Mouse (Mus musculus) limb, embryonic 13.5 days (tissue): Measurements from ENCODE around the gene Akt2. TPM values are rescaled to one million over a fixed set of nuclear protein-coding genes. Genes with fewer than 3 reads are reported as not detected.
A peak's percentile ranks its signal among the peaks of the same experiment; 100 is the strongest.

ENCODE experiments used
- ATAC-seq: fragments of 200-750 bp; cut with Nextera tagmentation; 2 replicates; pipeline ENCODE4 v1.8.0; 2017; ENCODE audit warnings: low read depth, moderate number of reproducible peaks, moderate TSS enrichment; ENCODE audit not compliant: low FRiP score
- H3K27ac ChIP-seq: fragments of 300-500 bp; sonication (generic); 2 replicates; pipeline ENCODE4 v1.5.1; 2015; ENCODE audit warnings: inconsistent platforms, mild to moderate bottlenecking, moderate library complexity
- H3K27me3 ChIP-seq: fragments of 300-500 bp; sonication (generic); 2 replicates; pipeline ENCODE4 v1.6.1; 2015; ENCODE audit warnings: mild to moderate bottlenecking, inconsistent platforms
- H3K36me3 ChIP-seq: fragments of 300-500 bp; sonication (generic); 2 replicates; pipeline ENCODE4 v1.6.1; 2015; ENCODE audit warnings: inconsistent platforms, mild to moderate bottlenecking, moderate library complexity
- H3K4me1 ChIP-seq: fragments of 300-500 bp; sonication (generic); 2 replicates; pipeline ENCODE4 v1.6.1; 2015; ENCODE audit warnings: inconsistent platforms
- H3K4me2 ChIP-seq: fragments of 300-500 bp; sonication (generic); replicated peaks from 2 replicates; pipeline ENCODE4 v1.6.1; 2015; ENCODE audit warnings: inconsistent platforms, mild to moderate bottlenecking, moderate library complexity
- H3K4me3 ChIP-seq: fragments of 300-500 bp; sonication (generic); 2 replicates; pipeline ENCODE4 v1.5.1; 2015; ENCODE audit warnings: moderate library complexity, mild to moderate bottlenecking, inconsistent platforms
- H3K9ac ChIP-seq: fragments of 300-500 bp; sonication (generic); 2 replicates; pipeline ENCODE4 v1.6.1; 2015; ENCODE audit warnings: mild to moderate bottlenecking, inconsistent platforms
- H3K9me3 ChIP-seq: fragments of 300-500 bp; sonication (generic); 2 replicates; pipeline ENCODE4 v1.6.1; 2016; ENCODE audit warnings: inconsistent platforms
- WGBS: fragments of 180-500 bp; shearing (Covaris S2); methylation state at CpG from one replicate; pipeline ENCODE4 v1.1.7; 2015; 5-methylcytosine and 5-hydroxymethylcytosine counted together
- polyA plus RNA-seq: library from polyadenylated mRNA; unstranded; fragments of >200 nt; fragmentation: Nextera tagmentation; extraction: Ambion mirVana; gene quantifications from 2 replicates; pipeline ENCODE4 v1.2.1, GENCODE M21; 2015

Akt2 gene
- polyA plus RNA-seq, 1 experiment from 2014 or later = 117 TPM

DNA sequence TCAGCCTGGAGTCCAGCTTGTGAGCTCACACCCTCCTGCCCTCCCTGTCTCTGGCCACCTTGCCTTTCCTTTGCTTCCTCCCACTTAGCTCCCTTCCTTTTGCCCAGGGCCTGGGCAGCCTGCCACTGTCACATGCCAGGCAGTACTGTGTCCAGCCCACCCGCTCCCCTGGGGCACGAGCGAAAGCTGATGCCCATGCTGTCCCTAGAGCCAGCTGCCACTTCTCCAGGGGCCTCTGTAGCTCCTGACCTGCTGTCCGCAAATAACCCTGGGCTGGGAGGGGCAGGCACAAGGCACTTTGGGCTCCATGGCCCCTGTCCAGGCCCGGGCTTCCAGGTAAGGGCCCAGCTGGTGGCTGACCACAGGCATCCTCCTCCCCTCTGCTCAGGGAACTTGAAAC is 16.2 kb downstream of the Akt2 start:
- Histone ChIP-seq H3K4me1 (peaks cover 46% of the 10 kb centered on the region), H3K27ac (peak overlapping the region; percentile 88; the same call in 1 of the 2 replicates), H3K27me3 (no peaks in the 10 kb centered on the region), H3K36me3 (peaks cover 42% of the 10 kb centered on the region), H3K4me2 (0 out of 2 replicates have a peak overlapping the region, but pooled peaks have one; percentile 9), H3K9ac (peak overlapping the region; percentile 31), H3K9me3 (no peaks in the 10 kb centered on the region), H3K4me3 (no peak overlapping the region)
- no peak for ATAC-seq
- 65% methylated on average over 5 of the region's 5 CpGs for WGBS

DNA sequence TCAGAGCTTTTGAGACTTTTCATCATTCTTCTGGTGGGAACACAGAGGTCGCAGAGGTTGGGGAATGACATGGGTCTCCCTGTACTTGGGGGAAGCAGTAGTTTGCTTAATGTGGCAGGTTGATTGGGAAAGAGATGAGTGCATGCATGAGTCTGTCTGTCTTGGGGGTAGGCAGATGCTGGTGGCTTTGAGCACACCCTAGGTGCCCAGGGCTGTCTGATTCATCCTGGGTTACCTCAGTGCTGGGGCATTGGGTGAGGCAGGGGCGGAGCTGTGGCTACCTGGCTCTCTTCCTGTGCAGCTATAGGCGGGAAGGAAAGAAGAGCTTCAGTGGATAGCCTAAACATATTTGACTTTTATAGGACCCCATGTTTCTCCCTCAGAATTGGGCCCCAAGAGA is 16.8 kb downstream of the Akt2 start:
- Histone ChIP-seq H3K27ac (no peak overlapping the region), H3K4me2 (no peak overlapping the region), H3K9me3 (no peaks in the 10 kb centered on the region), H3K9ac (peak overlapping the region; percentile 31; the same call in 1 of the 2 replicates), H3K4me3 (no peak overlapping the region), H3K36me3 (peaks cover 37% of the 10 kb centered on the region), H3K4me1 (peaks cover 43% of the 10 kb centered on the region), H3K27me3 (no peaks in the 10 kb centered on the region)
- 85% methylated on average over 3 of the region's 3 CpGs for WGBS
- no peak for ATAC-seq

DNA sequence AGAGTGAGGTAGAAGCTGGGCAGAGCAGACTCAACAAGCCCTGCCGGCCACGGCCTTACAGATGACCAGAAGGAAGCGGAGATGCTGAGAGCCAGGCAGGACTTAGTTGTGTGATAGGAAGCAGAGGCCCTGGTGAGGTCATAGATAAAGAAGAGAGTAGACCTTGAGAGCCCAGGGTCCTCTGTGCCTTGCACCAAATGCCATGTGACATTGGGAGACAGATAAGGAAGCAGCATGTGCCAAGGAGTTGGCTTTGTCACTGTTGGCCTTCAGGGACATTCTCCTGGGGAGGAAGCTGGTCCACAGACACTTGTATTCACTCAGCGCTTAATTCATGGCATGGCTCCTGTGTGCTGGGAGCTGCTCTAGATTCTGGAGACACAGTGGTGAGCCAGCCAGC is 17.9 kb downstream of the Akt2 start:
- Histone ChIP-seq H3K36me3 (peaks cover 37% of the 10 kb centered on the region), H3K27ac (no peak overlapping the region), H3K9ac (no peak overlapping the region), H3K4me3 (no peak overlapping the region), H3K4me1 (peaks cover 37% of the 10 kb centered on the region), H3K4me2 (no peak overlapping the region), H3K27me3 (no peaks in the 10 kb centered on the region), H3K9me3 (no peaks in the 10 kb centered on the region)
- WGBS = 96% methylated on average over 4 of the region's 4 CpGs
- ATAC-seq = no peak

GRCm38 (mm10) chr7:27609688-27610087 is 18.3 kb downstream of the Akt2 start:
- WGBS = 82% methylated on average over 2 of the region's 2 CpGs
- Histone ChIP-seq H3K4me3 (no peak overlapping the region), H3K4me1 (peaks cover 33% of the 10 kb centered on the region), H3K27ac (no peak overlapping the region), H3K36me3 (peaks cover 37% of the 10 kb centered on the region), H3K27me3 (no peaks in the 10 kb centered on the region), H3K9me3 (no peaks in the 10 kb centered on the region), H3K4me2 (no peak overlapping the region), H3K9ac (no peak overlapping the region)
- ATAC-seq = no peak

GRCm38 (mm10) chr7:27610370-27610769 is 19.0 kb downstream of the Akt2 start:
- Histone ChIP-seq H3K36me3 (peaks cover 37% of the 10 kb centered on the region), H3K4me3 (no peak overlapping the region), H3K27ac (no peak overlapping the region), H3K4me2 (no peak overlapping the region), H3K9me3 (no peaks in the 10 kb centered on the region), H3K9ac (no peak overlapping the region), H3K27me3 (no peaks in the 10 kb centered on the region), H3K4me1 (peaks cover 26% of the 10 kb centered on the region)
- WGBS = 91% methylated on average over 3 of the region's 3 CpGs
- no peak for ATAC-seq

DNA sequence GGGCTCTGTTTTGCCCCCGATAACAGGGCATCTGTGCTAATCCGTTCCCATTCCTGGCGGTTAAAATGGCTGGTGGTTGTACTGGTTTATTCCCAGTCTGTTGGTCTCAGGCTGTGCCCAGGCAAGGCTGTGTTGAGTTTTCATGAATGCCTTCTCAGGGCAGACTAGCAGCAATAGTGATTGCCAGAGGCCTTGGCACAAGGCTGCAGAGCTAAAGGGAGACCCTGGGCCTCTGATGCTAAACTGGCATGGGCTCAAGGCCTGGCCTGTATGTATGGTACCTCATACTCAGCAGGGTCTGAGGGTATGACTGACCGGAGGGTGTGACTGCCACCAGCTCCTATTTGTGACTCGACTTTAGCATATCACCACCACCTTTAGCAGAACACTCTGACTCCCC is 19.5 kb downstream of the Akt2 start:
- no peak overlapping the region for H3K9ac ChIP-seq
- peaks cover 40% of the 10 kb centered on the region for H3K36me3 ChIP-seq
- no peak overlapping the region for H3K4me3 ChIP-seq
- no peaks in the 10 kb centered on the region for H3K9me3 ChIP-seq
- no peak overlapping the region for H3K27ac ChIP-seq
- no peak overlapping the region for H3K4me2 ChIP-seq
- no peaks in the 10 kb centered on the region for H3K27me3 ChIP-seq
- WGBS = 89% methylated on average over 5 of the region's 5 CpGs
- ATAC-seq = no peak
- peaks cover 21% of the 10 kb centered on the region for H3K4me1 ChIP-seq

DNA sequence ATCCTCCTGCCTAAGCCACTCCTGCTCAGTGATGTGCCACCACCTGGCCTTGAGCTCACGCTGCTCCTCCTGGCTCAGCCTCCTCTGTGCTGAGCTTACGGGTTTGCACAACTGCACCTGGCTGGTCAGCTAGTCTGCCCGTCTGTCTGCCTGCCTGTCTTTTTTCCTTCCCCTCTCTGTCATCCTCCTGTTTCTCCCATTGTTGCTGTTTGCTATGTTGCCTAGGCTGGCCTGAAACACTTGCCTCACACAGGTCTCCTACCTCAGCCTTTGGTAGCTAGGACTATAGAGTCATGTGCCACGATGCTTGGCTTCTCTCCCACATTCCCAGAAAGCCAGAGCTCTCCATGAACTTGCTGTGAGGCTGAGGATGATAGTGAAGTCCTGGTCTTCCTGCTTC is 21.6 kb downstream of the Akt2 start:
- H3K9me3 ChIP-seq = no peaks in the 10 kb centered on the region
- H3K27ac ChIP-seq = no peak overlapping the region
- H3K4me3 ChIP-seq = no peak overlapping the region
- no peak overlapping the region for H3K9ac ChIP-seq
- no peak overlapping the region for H3K4me2 ChIP-seq
- H3K4me1 ChIP-seq = 0 out of 2 replicates have a peak, but pooled peaks cover under 1% of the 10 kb centered on the region
- H3K27me3 ChIP-seq = no peaks in the 10 kb centered on the region
- peaks cover 54% of the 10 kb centered on the region for H3K36me3 ChIP-seq
- ATAC-seq = no peak
- 79% methylated on average over 4 of the region's 4 CpGs for WGBS

- no peak for ATAC-seq
- H3K27ac ChIP-seq = no peak overlapping the region
- no peaks in the 10 kb centered on the region for H3K27me3 ChIP-seq
- no peaks in the 10 kb centered on the region for H3K4me1 ChIP-seq
- H3K4me2 ChIP-seq = no peak overlapping the region
- peaks cover 56% of the 10 kb centered on the region for H3K36me3 ChIP-seq
- no peak overlapping the region for H3K4me3 ChIP-seq
- no peaks in the 10 kb centered on the region for H3K9me3 ChIP-seq
- no peak overlapping the region for H3K9ac ChIP-seq
- WGBS = 92% methylated on average over 8 of the region's 8 CpGs
Measured at GRCm38 (mm10) chr7:27613751-27614499, 22.6 kb downstream of the Akt2 start.

GRCm38 (mm10) chr7:27621028-27621427 is 29.7 kb downstream of the Akt2 start:
- 69% methylated on average over 6 of the region's 6 CpGs for WGBS
- Histone ChIP-seq H3K27ac (no peak overlapping the region), H3K36me3 (peaks cover 98% of the 10 kb centered on the region), H3K4me1 (no peaks in the 10 kb centered on the region), H3K9ac (no peak overlapping the region), H3K27me3 (no peaks in the 10 kb centered on the region), H3K4me2 (no peak overlapping the region), H3K4me3 (no peak overlapping the region), H3K9me3 (no peaks in the 10 kb centered on the region)
- no peak for ATAC-seq

DNA sequence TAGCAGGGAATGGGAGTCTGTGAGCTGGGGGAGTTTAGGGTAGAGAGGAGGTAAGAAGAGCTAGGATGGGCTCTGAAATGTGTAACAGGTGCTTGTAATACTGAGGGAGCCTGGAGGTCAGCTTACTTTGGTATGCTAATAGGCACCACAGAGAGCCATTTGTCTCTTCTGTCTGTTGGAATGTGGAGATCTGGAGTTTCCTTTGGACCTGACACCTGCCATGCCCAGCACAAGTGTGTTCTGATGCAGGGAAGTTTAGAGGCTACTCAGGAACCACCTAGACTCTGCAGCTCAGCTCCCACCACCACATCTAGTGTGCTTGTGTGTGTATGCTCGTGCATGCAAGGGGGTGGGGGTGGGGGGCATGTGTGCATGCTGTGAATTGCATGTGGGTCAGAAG is 30.9 kb downstream of the Akt2 start:
- H3K27ac ChIP-seq = no peak overlapping the region
- no peaks in the 10 kb centered on the region for H3K27me3 ChIP-seq
- H3K4me2 ChIP-seq = no peak overlapping the region
- H3K4me1 ChIP-seq = no peaks in the 10 kb centered on the region
- ATAC-seq = 0 out of 2 replicates have a peak, but pooled peaks have one; percentile 54
- WGBS = 82% methylated on average over 1 of the region's 1 CpGs
- H3K36me3 ChIP-seq = peaks cover 98% of the 10 kb centered on the region
- no peak overlapping the region for H3K9ac ChIP-seq
- H3K9me3 ChIP-seq = no peaks in the 10 kb centered on the region
- no peak overlapping the region for H3K4me3 ChIP-seq

DNA sequence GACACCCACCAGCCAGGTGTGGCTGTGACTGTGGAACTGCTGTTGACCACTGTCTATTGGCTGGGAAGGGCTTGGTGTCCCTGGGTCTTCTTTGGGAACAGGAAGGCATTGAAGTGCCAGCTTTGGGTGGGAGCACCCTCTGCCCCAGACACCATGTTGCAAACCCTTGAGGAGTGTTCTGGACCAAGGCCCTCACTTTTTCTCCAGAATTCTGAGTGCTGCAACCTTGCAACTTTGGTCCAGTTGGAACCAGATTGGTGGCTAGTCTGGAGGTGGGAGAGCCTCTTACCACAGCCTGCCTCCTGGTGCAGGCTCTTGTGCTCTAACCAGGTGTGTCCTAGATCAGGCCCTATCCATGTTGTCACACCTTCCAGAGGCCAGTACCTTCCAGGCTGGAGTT is 33.6 kb downstream of the Akt2 start:
- peaks cover 98% of the 10 kb centered on the region for H3K36me3 ChIP-seq
- no peaks in the 10 kb centered on the region for H3K4me1 ChIP-seq
- no peak overlapping the region for H3K4me2 ChIP-seq
- H3K4me3 ChIP-seq = no peak overlapping the region
- no peak overlapping the region for H3K9ac ChIP-seq
- ATAC-seq = no peak
- no peak overlapping the region for H3K27ac ChIP-seq
- H3K9me3 ChIP-seq = no peaks in the 10 kb centered on the region
- H3K27me3 ChIP-seq = no peaks in the 10 kb centered on the region

DNA sequence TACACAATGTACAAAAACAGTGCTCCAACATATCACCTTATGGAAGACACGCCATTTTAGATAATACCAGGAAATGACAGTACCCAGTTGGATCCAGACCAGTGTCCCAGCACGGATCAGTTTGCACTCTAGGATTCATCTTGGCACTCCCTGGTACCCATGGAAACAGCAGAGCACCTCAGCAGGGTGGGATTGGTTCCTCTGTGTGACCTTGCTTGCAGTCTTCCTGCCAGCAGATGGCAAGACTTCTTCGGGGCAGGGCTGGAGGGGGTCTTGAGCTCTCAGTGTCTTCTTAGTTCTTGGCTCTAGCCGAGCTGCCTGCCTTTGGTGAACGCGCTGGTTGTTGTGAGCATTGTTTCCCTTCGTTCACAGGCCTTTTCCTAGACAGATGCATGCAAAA is 36.4 kb downstream of the Akt2 start:
- Histone ChIP-seq H3K27me3 (no peaks in the 10 kb centered on the region), H3K36me3 (peaks cover 93% of the 10 kb centered on the region), H3K27ac (no peak overlapping the region), H3K4me1 (no peaks in the 10 kb centered on the region), H3K4me2 (no peak overlapping the region), H3K9me3 (no peaks in the 10 kb centered on the region), H3K9ac (no peak overlapping the region), H3K4me3 (no peak overlapping the region)
- ATAC-seq = no peak
- 89% methylated on average over 7 of the region's 7 CpGs for WGBS

DNA sequence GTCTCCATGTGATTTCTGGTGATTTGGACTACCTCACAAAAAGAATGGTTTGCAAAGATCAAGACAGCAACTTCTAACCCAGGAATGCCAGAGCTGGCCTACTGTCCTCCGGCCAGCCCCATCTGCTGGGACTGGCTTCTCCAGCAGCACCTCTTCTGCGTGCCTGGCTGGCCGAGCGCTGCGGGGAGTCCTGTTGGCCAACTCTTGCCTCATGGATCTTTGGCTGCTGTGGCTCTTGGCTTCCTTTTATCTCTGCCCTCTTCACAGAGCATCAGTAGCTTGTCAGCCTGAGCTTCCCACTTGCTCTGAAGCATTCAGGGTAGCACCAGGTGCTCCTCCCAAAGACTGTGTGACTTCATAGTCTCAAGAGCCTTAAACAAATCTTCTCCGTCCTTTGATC is 36.8 kb downstream of the Akt2 start:
- no peak overlapping the region for H3K4me3 ChIP-seq
- H3K9ac ChIP-seq = no peak overlapping the region
- H3K27me3 ChIP-seq = no peaks in the 10 kb centered on the region
- ATAC-seq = no peak
- no peak overlapping the region for H3K4me2 ChIP-seq
- no peaks in the 10 kb centered on the region for H3K9me3 ChIP-seq
- no peak overlapping the region for H3K27ac ChIP-seq
- WGBS = 96% methylated on average over 6 of the region's 6 CpGs
- H3K36me3 ChIP-seq = peaks cover 93% of the 10 kb centered on the region
- H3K4me1 ChIP-seq = no peaks in the 10 kb centered on the region
